Mouse (Mus musculus): ENCODE measurements around the gene Kif21b. TPM values are rescaled to one million over a fixed set of nuclear protein-coding genes. Genes with fewer than 3 reads are reported as not detected.

Gene Kif21b
- polyA plus RNA-seq, 1 experiment = 224 TPM

DNA sequence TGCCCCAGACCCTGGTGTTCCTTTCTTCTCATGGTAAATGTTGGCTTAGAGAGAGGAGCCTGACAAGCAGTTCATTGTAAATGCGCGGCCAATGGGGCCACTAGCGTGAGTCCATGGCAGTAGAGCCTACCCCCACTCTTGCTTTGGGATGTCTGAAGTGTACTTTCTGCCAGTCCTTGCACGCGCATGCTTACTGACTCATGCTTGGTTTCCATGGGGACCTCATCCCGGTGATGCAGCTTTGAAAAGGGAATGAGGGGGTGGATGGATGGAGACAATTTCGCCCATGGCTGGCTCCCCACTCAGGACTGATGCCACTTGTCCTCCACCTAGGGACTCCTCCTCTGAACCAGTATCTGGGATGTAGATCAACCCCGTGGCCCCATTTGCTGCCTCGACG is 12.3 kb downstream of the Kif21b start:
- DNase-seq = no peak
- H3K4me3 ChIP-seq (ENCODE audit: control insufficient read depth, insufficient read depth, low read length) = no peak overlapping the region
- no peaks in the 10 kb centered on the region for H3K27me3 ChIP-seq (ENCODE audit: control insufficient read depth, insufficient read depth, low read length)
- WGBS = 96% methylated on average over 10 of the region's 10 CpGs
- no peak overlapping the region for H3K27ac ChIP-seq (ENCODE audit: control insufficient read depth, insufficient read depth, low read length)
- peaks cover 36% of the 10 kb centered on the region for H3K36me3 ChIP-seq (ENCODE audit: control insufficient read depth, insufficient read depth, low read length)
- TF ChIP-seq POLR2A (IDR thresholded peaks at IDR 0.05; ENCODE audit: control insufficient read depth, extremely low read depth, insufficient read depth, low read length, poor library complexity) (no peak), CTCF (IDR thresholded peaks at IDR 0.05; ENCODE audit: borderline replicate concordance, control insufficient read depth, extremely low read depth, insufficient read depth, low read length, poor library complexity) (no peak)
- H3K4me1 ChIP-seq (replicated peaks; ENCODE audit: control insufficient read depth, insufficient read depth, low read length) = peaks cover 23% of the 10 kb centered on the region

DNA sequence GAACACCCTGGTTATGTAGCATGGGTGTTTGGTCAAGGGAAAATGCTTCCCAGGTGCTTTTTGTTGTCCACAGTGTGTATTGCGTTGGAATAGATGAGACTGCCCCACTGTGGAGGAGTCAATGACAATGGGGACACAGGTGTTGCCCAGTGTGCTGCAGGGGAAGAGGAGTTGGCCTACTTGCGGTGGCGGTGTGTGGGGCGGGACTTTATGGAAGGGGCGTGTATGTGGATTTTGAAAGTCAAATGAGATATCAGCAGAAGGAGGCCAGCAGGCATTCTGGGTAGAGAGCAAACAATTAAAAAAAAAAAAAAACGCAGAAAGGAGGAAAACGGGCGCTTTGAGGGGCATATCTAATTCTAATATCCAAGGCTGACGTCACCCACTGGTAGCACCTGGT is 18.5 kb downstream of the Kif21b start:
- H3K36me3 ChIP-seq (ENCODE audit: control insufficient read depth, insufficient read depth, low read length) = peaks cover 93% of the 10 kb centered on the region
- 96% methylated on average over 9 of the region's 9 CpGs for WGBS
- TF ChIP-seq POLR2A (IDR thresholded peaks at IDR 0.05; ENCODE audit: control insufficient read depth, extremely low read depth, insufficient read depth, low read length, poor library complexity) (no peak), CTCF (IDR thresholded peaks at IDR 0.05; ENCODE audit: borderline replicate concordance, control insufficient read depth, extremely low read depth, insufficient read depth, low read length, poor library complexity) (no peak)
- DNase-seq = no peak
- no peak overlapping the region for H3K27ac ChIP-seq (ENCODE audit: control insufficient read depth, insufficient read depth, low read length)
- no peaks in the 10 kb centered on the region for H3K4me1 ChIP-seq (replicated peaks; ENCODE audit: control insufficient read depth, insufficient read depth, low read length)
- no peak overlapping the region for H3K4me3 ChIP-seq (ENCODE audit: control insufficient read depth, insufficient read depth, low read length)
- H3K27me3 ChIP-seq (ENCODE audit: control insufficient read depth, insufficient read depth, low read length) = no peaks in the 10 kb centered on the region

DNA sequence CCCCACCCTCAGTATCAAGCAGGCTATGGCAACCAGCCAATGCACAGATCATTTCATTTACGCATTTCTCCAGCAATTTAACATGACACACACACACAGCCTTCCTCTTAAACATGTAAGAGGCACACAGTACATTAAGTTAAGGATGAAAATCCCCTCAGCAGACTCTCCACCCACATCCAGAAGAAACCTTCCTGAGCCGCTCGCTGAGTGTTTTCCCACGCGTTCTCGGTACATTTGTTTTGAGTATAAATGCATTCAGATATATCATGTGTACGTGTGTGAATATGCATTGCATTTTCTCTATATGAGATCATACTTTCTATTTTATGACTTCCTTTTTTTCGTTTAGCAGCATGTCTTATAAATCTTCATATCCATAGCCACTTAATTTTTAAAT is 20.2 kb downstream of the Kif21b start:
- Histone ChIP-seq H3K27me3 (ENCODE audit: control insufficient read depth, insufficient read depth, low read length) (no peaks in the 10 kb centered on the region), H3K27ac (ENCODE audit: control insufficient read depth, insufficient read depth, low read length) (no peak overlapping the region), H3K4me1 (replicated peaks; ENCODE audit: control insufficient read depth, insufficient read depth, low read length) (no peaks in the 10 kb centered on the region), H3K4me3 (ENCODE audit: control insufficient read depth, insufficient read depth, low read length) (no peak overlapping the region), H3K36me3 (ENCODE audit: control insufficient read depth, insufficient read depth, low read length) (peaks cover 93% of the 10 kb centered on the region)
- DNase-seq = no peak
- TF ChIP-seq POLR2A (IDR thresholded peaks at IDR 0.05; ENCODE audit: control insufficient read depth, extremely low read depth, insufficient read depth, low read length, poor library complexity) (no peak), CTCF (IDR thresholded peaks at IDR 0.05; ENCODE audit: borderline replicate concordance, control insufficient read depth, extremely low read depth, insufficient read depth, low read length, poor library complexity) (no peak)
- 94% methylated on average over 8 of the region's 8 CpGs for WGBS

DNA sequence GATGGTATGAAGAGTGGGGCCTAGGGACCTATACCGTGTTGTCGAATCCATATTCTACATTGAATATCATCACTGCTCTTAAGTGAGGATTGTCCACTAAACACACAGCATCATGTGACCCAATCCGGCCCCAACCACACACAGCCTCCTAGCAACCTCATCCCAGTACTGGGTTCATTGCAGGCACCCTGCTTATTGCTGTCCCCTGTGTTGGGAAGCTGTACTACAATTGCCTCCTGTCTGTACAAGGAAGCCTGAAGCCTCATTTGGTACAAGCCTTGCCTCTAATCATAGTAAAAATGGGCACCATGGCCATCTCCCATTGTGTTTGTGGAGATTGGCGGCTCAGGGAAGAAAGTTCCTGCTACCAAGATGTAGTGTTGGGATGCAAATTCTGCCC is 25.1 kb downstream of the Kif21b start:
- WGBS = 98% methylated on average over 4 of the region's 4 CpGs
- DNase-seq = no peak
- H3K27me3 ChIP-seq (ENCODE audit: control insufficient read depth, insufficient read depth, low read length) = no peaks in the 10 kb centered on the region
- H3K27ac ChIP-seq (ENCODE audit: control insufficient read depth, insufficient read depth, low read length) = no peak overlapping the region
- no peak overlapping the region for H3K4me3 ChIP-seq (ENCODE audit: control insufficient read depth, insufficient read depth, low read length)
- H3K36me3 ChIP-seq (ENCODE audit: control insufficient read depth, insufficient read depth, low read length) = peaks cover 97% of the 10 kb centered on the region
- no peaks in the 10 kb centered on the region for H3K4me1 ChIP-seq (replicated peaks; ENCODE audit: control insufficient read depth, insufficient read depth, low read length)
- TF ChIP-seq CTCF (IDR thresholded peaks at IDR 0.05; ENCODE audit: borderline replicate concordance, control insufficient read depth, extremely low read depth, insufficient read depth, low read length, poor library complexity) (no peak), POLR2A (IDR thresholded peaks at IDR 0.05; ENCODE audit: control insufficient read depth, extremely low read depth, insufficient read depth, low read length, poor library complexity) (no peak)

DNA sequence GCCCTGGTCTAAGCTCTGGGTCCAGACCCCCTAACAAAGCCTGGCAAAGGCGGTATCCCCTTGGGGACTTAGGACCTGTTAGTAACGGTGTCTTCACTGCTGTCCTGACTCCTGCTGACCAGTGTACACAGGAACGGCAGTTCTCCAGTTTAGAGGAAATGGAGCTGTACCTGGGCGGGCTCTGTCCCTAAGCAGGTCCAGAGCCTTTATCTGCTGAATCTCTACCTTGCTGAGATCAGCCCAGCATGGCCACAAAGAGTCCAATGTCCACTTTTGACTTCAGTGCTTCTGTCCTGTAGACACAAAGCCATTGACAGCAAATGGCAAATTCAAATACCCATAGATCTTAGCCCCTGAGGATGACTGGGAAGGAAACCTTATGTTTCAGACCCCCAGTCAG is 25.8 kb downstream of the Kif21b start:
- 98% methylated on average over 4 of the region's 4 CpGs for WGBS
- no peak for DNase-seq
- TF ChIP-seq POLR2A (IDR thresholded peaks at IDR 0.05; ENCODE audit: control insufficient read depth, extremely low read depth, insufficient read depth, low read length, poor library complexity) (no peak), CTCF (IDR thresholded peaks at IDR 0.05; ENCODE audit: borderline replicate concordance, control insufficient read depth, extremely low read depth, insufficient read depth, low read length, poor library complexity) (no peak)
- Histone ChIP-seq H3K4me1 (replicated peaks; ENCODE audit: control insufficient read depth, insufficient read depth, low read length) (no peaks in the 10 kb centered on the region), H3K27me3 (ENCODE audit: control insufficient read depth, insufficient read depth, low read length) (no peaks in the 10 kb centered on the region), H3K36me3 (ENCODE audit: control insufficient read depth, insufficient read depth, low read length) (peaks cover 97% of the 10 kb centered on the region), H3K27ac (ENCODE audit: control insufficient read depth, insufficient read depth, low read length) (no peak overlapping the region), H3K4me3 (ENCODE audit: control insufficient read depth, insufficient read depth, low read length) (no peak overlapping the region)

DNA sequence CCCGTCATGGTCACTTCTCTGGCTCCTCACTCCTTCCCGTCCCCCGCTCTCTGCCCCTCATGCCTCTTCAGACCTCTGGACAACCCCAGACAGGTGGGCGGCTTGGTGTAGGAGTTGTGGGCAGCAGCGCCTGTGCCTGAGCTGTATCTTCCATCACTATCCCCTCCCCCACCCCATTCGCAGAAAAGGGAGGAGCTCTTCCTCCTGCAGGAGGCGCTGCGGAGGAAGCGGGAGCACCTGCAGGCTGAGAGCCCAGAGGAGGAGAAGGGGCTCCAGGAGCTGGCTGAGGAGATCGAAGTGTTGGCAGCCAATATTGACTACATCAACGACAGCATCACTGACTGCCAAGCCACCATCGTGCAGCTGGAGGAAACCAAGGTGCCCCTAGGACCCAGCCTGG is 28.6 kb downstream of the Kif21b start:
- 93% methylated on average over 12 of the region's 12 CpGs for WGBS
- H3K27ac ChIP-seq (ENCODE audit: control insufficient read depth, insufficient read depth, low read length) = no peak overlapping the region
- TF ChIP-seq CTCF (IDR thresholded peaks at IDR 0.05; ENCODE audit: borderline replicate concordance, control insufficient read depth, extremely low read depth, insufficient read depth, low read length, poor library complexity) (no peak), POLR2A (IDR thresholded peaks at IDR 0.05; ENCODE audit: control insufficient read depth, extremely low read depth, insufficient read depth, low read length, poor library complexity) (no peak)
- H3K27me3 ChIP-seq (ENCODE audit: control insufficient read depth, insufficient read depth, low read length) = no peaks in the 10 kb centered on the region
- H3K4me1 ChIP-seq (replicated peaks; ENCODE audit: control insufficient read depth, insufficient read depth, low read length) = no peaks in the 10 kb centered on the region
- DNase-seq = no peak
- H3K36me3 ChIP-seq (ENCODE audit: control insufficient read depth, insufficient read depth, low read length) = peaks cover 98% of the 10 kb centered on the region
- H3K4me3 ChIP-seq (ENCODE audit: control insufficient read depth, insufficient read depth, low read length) = no peak overlapping the region

DNA sequence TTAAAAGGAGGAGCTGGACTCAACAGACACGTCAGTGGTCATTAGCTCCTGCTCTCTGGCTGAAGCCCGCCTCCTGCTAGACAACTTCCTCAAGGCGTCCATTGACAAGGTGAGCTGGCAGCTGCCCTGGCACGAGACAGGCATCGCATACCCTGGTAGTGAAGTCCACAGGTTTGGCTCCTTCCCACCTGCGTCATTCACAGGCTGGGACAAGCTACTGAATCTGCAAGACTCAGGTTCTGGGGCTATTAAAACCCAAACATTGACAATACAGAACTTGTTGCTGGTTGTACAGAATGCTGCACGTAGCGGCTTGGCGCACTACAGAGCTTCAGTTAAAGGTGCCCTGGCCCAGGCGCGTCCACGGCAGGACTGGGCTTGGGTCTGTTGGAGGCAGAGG is 29.1 kb downstream of the Kif21b start:
- WGBS = 96% methylated on average over 12 of the region's 12 CpGs
- Histone ChIP-seq H3K4me1 (replicated peaks; ENCODE audit: control insufficient read depth, insufficient read depth, low read length) (no peaks in the 10 kb centered on the region), H3K36me3 (ENCODE audit: control insufficient read depth, insufficient read depth, low read length) (peaks cover 99% of the 10 kb centered on the region), H3K27me3 (ENCODE audit: control insufficient read depth, insufficient read depth, low read length) (no peaks in the 10 kb centered on the region), H3K27ac (ENCODE audit: control insufficient read depth, insufficient read depth, low read length) (no peak overlapping the region), H3K4me3 (ENCODE audit: control insufficient read depth, insufficient read depth, low read length) (no peak overlapping the region)
- no peak for TF ChIP-seq POLR2A (IDR thresholded peaks at IDR 0.05; ENCODE audit: control insufficient read depth, extremely low read depth, insufficient read depth, low read length, poor library complexity)
- TF ChIP-seq CTCF (IDR thresholded peaks at IDR 0.05; ENCODE audit: borderline replicate concordance, control insufficient read depth, extremely low read depth, insufficient read depth, low read length, poor library complexity) = no peak
- no peak for DNase-seq

All from thymus, adult 2 months (tissue).